Mouse (Mus musculus) G1E (cell line): ENCODE data around the gene Zhx3. TPM values are rescaled to one million over a fixed set of nuclear protein-coding genes. Genes with fewer than 3 reads are reported as not detected.
A peak's percentile ranks its signal among the peaks of the same experiment; 100 is the strongest.

Experiments
- ATAC-seq: 2 replicates; pipeline ENCODE4 v1.8.0; 2016; ENCODE audit warnings: mild to moderate bottlenecking; ENCODE audit not compliant: insufficient number of reproducible peaks, poor library complexity, low FRiP score, severe bottlenecking; ENCODE audit errors: extremely low read depth
- DNase-seq: peaks from one replicate; pipeline ENCODE4 v3.0.0; 2012; ENCODE audit warnings: low spot score
- H3K27me3 ChIP-seq: 2 replicates; pipeline ENCODE4 v1.6.1; 2012; ENCODE audit warnings: mild to moderate bottlenecking, low read length, inconsistent platforms; ENCODE audit not compliant: insufficient read depth
- H3K36me3 ChIP-seq: replicated peaks from 2 replicates; pipeline ENCODE3; 2012; ENCODE audit warnings: mild to moderate bottlenecking, inconsistent platforms
- H3K4me1 ChIP-seq: 2 replicates; pipeline ENCODE4 v1.6.1; 2012; ENCODE audit warnings: low read depth, low read length, inconsistent platforms, mixed read lengths; ENCODE audit not compliant: insufficient read depth
- H3K4me3 ChIP-seq: 2 replicates; pipeline ENCODE4 v1.5.1; 2012; ENCODE audit warnings: low read depth, mild to moderate bottlenecking, inconsistent platforms, low read length, moderate library complexity, mixed read lengths
- H3K9me3 ChIP-seq: replicated peaks from 2 replicates; pipeline ENCODE4 v1.6.1; 2012; ENCODE audit warnings: inconsistent platforms
- CTCF ChIP-seq: IDR thresholded peaks from 2 replicates; pipeline ENCODE4 v1.5.1; 2012; ENCODE audit warnings: low read depth, low read length, inconsistent platforms, mixed read lengths
- GATA1 ChIP-seq: IDR thresholded peaks from 2 replicates; pipeline ENCODE4 v1.6.1; 2012; ENCODE audit warnings: borderline replicate concordance, low read length, inconsistent platforms, mixed read lengths
- GATA2 ChIP-seq: IDR thresholded peaks from 2 replicates; pipeline ENCODE4 v1.6.1; 2012; ENCODE audit warnings: low read depth, low read length, inconsistent platforms, borderline replicate concordance
- POLR2AphosphoS5 ChIP-seq: IDR thresholded peaks from 2 replicates; pipeline ENCODE4 v1.6.1; 2012; ENCODE audit warnings: low read depth, low read length, inconsistent platforms; ENCODE audit not compliant: insufficient replicate concordance
- TAL1 ChIP-seq: conservative IDR thresholded peaks from 2 replicates; pipeline ENCODE4 v1.6.1; 2012; ENCODE audit warnings: low read depth, low read length, inconsistent platforms, mixed read lengths
- polyA plus RNA-seq: library from polyadenylated mRNA; stranded (reverse); fragments of >175 nt; gene quantifications from 2 replicates; pipeline ENCODE4 v1.2.3, GENCODE M21; 2012
- total RNA-seq, 2 experiments: library from RNA; stranded (forward) in 1 of 2; stranded (reverse) in 1 of 2; fragments of 200-1000 nt in 1 of 2; fragments of >200 nt in 1 of 2; fragmentation: Nextera tagmentation in 1 of 2; gene quantifications; 2 replicates each; pipeline ENCODE4 v1.2.3; 2014 to 2017

The Zhx3 gene
- total and polyA plus RNA-seq, 3 experiments, result 1.7 to 8.4 (median 8.2) TPM

GRCm38 (mm10) chr2:160745497-160745896 is 127.3 kb downstream of the Zhx3 start:
- Histone ChIP-seq H3K4me3 (no peak overlapping the region), H3K27me3 (no peaks in the 10 kb centered on the region), H3K4me1 (peaks cover 8% of the 10 kb centered on the region), H3K9me3 (no peaks in the 10 kb centered on the region), H3K36me3 (peaks cover 30% of the 10 kb centered on the region)
- ATAC-seq (no peak), DNase-seq (no peak)
- TF ChIP-seq TAL1 (no peak), GATA2 (no peak), POLR2AphosphoS5 (no peak), GATA1 (no peak), CTCF (no peak)

GRCm38 (mm10) chr2:160744823-160745210 is 128.0 kb downstream of the Zhx3 start:
- no peak for ATAC-seq

GRCm38 (mm10) chr2:160744040-160744822 is 128.6 kb downstream of the Zhx3 start:
- DNase-seq, result peak; percentile 55
- Histone ChIP-seq H3K4me1 (peaks cover 8% of the 10 kb centered on the region), H3K36me3 (peaks cover 27% of the 10 kb centered on the region), H3K9me3 (no peaks in the 10 kb centered on the region), H3K4me3 (no peak overlapping the region), H3K27me3 (no peaks in the 10 kb centered on the region)
- ATAC-seq, result peak; percentile 58
- TF ChIP-seq GATA2, result no peak
- TF ChIP-seq CTCF, result peak; percentile 72

More at GRCm38 (mm10) chr2:160744823-160745210, 128.0 kb downstream of the Zhx3 start:
- Histone ChIP-seq H3K9me3 (no peaks in the 10 kb centered on the region), H3K4me3 (no peak overlapping the region), H3K27me3 (no peaks in the 10 kb centered on the region), H3K4me1 (peaks cover 8% of the 10 kb centered on the region), H3K36me3 (peaks cover 27% of the 10 kb centered on the region)
- no peak for TF ChIP-seq GATA1
- no peak for TF ChIP-seq POLR2AphosphoS5
- TF ChIP-seq GATA2, result no peak
- TF ChIP-seq TAL1, result no peak
- DNase-seq, result no peak

- DNase-seq, result no peak
Observed at GRCm38 (mm10) chr2:160742161-160742609, 130.6 kb downstream of the Zhx3 start.

GRCm38 (mm10) chr2:160741580-160741979 is 131.2 kb downstream of the Zhx3 start:
- no peak for DNase-seq
- peaks cover under 1% of the 10 kb centered on the region; the same call in 1 of the 2 replicates for H3K4me1 ChIP-seq
- ATAC-seq, result peak; percentile 46
- H3K27me3 ChIP-seq, result no peaks in the 10 kb centered on the region
- H3K4me3 ChIP-seq, result no peak overlapping the region
- H3K36me3 ChIP-seq, result peaks cover 6% of the 10 kb centered on the region
- no peaks in the 10 kb centered on the region for H3K9me3 ChIP-seq
- TF ChIP-seq TAL1 (no peak), CTCF (no peak), GATA2 (no peak), GATA1 (no peak), POLR2AphosphoS5 (no peak)

More at GRCm38 (mm10) chr2:160742161-160742609, 130.6 kb downstream of the Zhx3 start:
- Histone ChIP-seq H3K27me3 (no peaks in the 10 kb centered on the region), H3K4me1 (peaks cover 6% of the 10 kb centered on the region), H3K9me3 (no peaks in the 10 kb centered on the region), H3K4me3 (no peak overlapping the region), H3K36me3 (peaks cover 11% of the 10 kb centered on the region)
- TF ChIP-seq GATA1 (no peak), CTCF (no peak; the same call in 1 of the 2 replicates), GATA2 (no peak), TAL1 (no peak), POLR2AphosphoS5 (no peak)
- ATAC-seq, result no peak

GRCm38 (mm10) chr2:160740521-160741156 is 132.2 kb downstream of the Zhx3 start:
- DNase-seq (no peak), ATAC-seq (no peak)
- Histone ChIP-seq H3K9me3 (no peaks in the 10 kb centered on the region), H3K36me3 (peaks cover 11% of the 10 kb centered on the region), H3K27me3 (no peaks in the 10 kb centered on the region), H3K4me1 (no peaks in the 10 kb centered on the region; the same call in 1 of the 2 replicates), H3K4me3 (no peak overlapping the region)
- TF ChIP-seq TAL1 (no peak), GATA1 (no peak), CTCF (no peak), POLR2AphosphoS5 (no peak), GATA2 (no peak)
